Mouse (Mus musculus) neural tube, embryonic 13.5 days (tissue): ENCODE measurements around the gene Mgl2. TPM values are rescaled to one million over a fixed set of nuclear protein-coding genes. Genes with fewer than 3 reads are reported as not detected.

ENCODE experiments used
- ATAC-seq: fragments of 200-750 bp; cut with Nextera tagmentation; 2 replicates; pipeline ENCODE4 v1.8.0; 2017; ENCODE audit warnings: low read depth, mild to moderate bottlenecking, moderate TSS enrichment, moderate library complexity
- H3K27ac ChIP-seq: fragments of 300-500 bp; sonication (generic); replicated peaks from 2 replicates; pipeline ENCODE4 v1.5.1; 2015; ENCODE audit warnings: moderate library complexity, mild to moderate bottlenecking, inconsistent platforms
- H3K27me3 ChIP-seq: fragments of 300-500 bp; sonication (generic); 2 replicates; pipeline ENCODE4 v1.6.1; 2015; ENCODE audit warnings: mild to moderate bottlenecking, inconsistent platforms
- H3K36me3 ChIP-seq: fragments of 300-500 bp; sonication (generic); 2 replicates; pipeline ENCODE4 v1.6.1; 2015; ENCODE audit warnings: mild to moderate bottlenecking, inconsistent platforms
- H3K4me1 ChIP-seq: fragments of 300-500 bp; sonication (generic); replicated peaks from 2 replicates; pipeline ENCODE4 v1.6.1; 2015; ENCODE audit warnings: inconsistent platforms
- H3K4me2 ChIP-seq: fragments of 300-500 bp; sonication (generic); 2 replicates; pipeline ENCODE4 v1.6.1; 2015; ENCODE audit warnings: inconsistent platforms, mild to moderate bottlenecking, moderate library complexity
- H3K4me3 ChIP-seq: fragments of 300-500 bp; sonication (generic); 2 replicates; pipeline ENCODE4 v1.5.1; 2015; ENCODE audit warnings: mild to moderate bottlenecking, inconsistent platforms
- H3K9ac ChIP-seq: fragments of 300-500 bp; sonication (generic); 2 replicates; pipeline ENCODE4 v1.6.1; 2015; ENCODE audit warnings: moderate library complexity, mild to moderate bottlenecking, inconsistent platforms
- H3K9me3 ChIP-seq: fragments of 300-500 bp; sonication (generic); 2 replicates; pipeline ENCODE4 v1.6.1; 2016; ENCODE audit warnings: inconsistent platforms
- WGBS: fragments of 180-500 bp; shearing (Covaris S2); methylation state at CpG from one replicate; pipeline ENCODE4 v1.1.7; 2015; 5-methylcytosine and 5-hydroxymethylcytosine counted together
- polyA plus RNA-seq: library from polyadenylated mRNA; unstranded; fragments of >200 nt; fragmentation: Nextera tagmentation; extraction: Ambion mirVana; gene quantifications from 2 replicates; pipeline ENCODE4 v1.2.1, GENCODE M21; 2015

Mgl2 gene
- polyA plus RNA-seq, 1 experiment from 2014 or later: 0.21 TPM

GRCm38 (mm10) chr11:70174491-70174890, 44.4 kb downstream of the Mgl2 start:
- H3K4me1 ChIP-seq: no peaks in the 10 kb centered on the region
- H3K9ac ChIP-seq: no peak overlapping the region
- no peak for ATAC-seq
- H3K27me3 ChIP-seq: no peaks in the 10 kb centered on the region
- no peak overlapping the region for H3K4me3 ChIP-seq
- no peak overlapping the region for H3K4me2 ChIP-seq
- no peaks in the 10 kb centered on the region for H3K9me3 ChIP-seq
- no peak overlapping the region for H3K27ac ChIP-seq
- 81% methylated on average over 4 of the region's 4 CpGs for WGBS
- no peaks in the 10 kb centered on the region for H3K36me3 ChIP-seq

GRCm38 (mm10) chr11:70177647-70178046, 47.5 kb downstream of the Mgl2 start:
- H3K27me3 ChIP-seq: no peaks in the 10 kb centered on the region
- no peak overlapping the region for H3K4me2 ChIP-seq
- no peak for ATAC-seq
- H3K9me3 ChIP-seq: no peaks in the 10 kb centered on the region
- no peaks in the 10 kb centered on the region for H3K36me3 ChIP-seq
- H3K4me1 ChIP-seq: no peaks in the 10 kb centered on the region
- H3K9ac ChIP-seq: no peak overlapping the region
- 72% methylated on average over 8 of the region's 8 CpGs for WGBS
- no peak overlapping the region for H3K4me3 ChIP-seq
- no peak overlapping the region for H3K27ac ChIP-seq

GRCm38 (mm10) chr11:70178311-70178710, 48.2 kb downstream of the Mgl2 start:
- H3K4me2 ChIP-seq: no peak overlapping the region
- no peak for ATAC-seq
- H3K27me3 ChIP-seq: no peaks in the 10 kb centered on the region
- 83% methylated on average over 11 of the region's 11 CpGs for WGBS
- no peaks in the 10 kb centered on the region for H3K36me3 ChIP-seq
- H3K9ac ChIP-seq: no peak overlapping the region
- no peaks in the 10 kb centered on the region for H3K4me1 ChIP-seq
- no peak overlapping the region for H3K4me3 ChIP-seq
- H3K9me3 ChIP-seq: no peaks in the 10 kb centered on the region
- no peak overlapping the region for H3K27ac ChIP-seq

- Histone ChIP-seq H3K4me2 (no peak overlapping the region), H3K27me3 (no peaks in the 10 kb centered on the region), H3K27ac (no peak overlapping the region), H3K9me3 (no peaks in the 10 kb centered on the region), H3K4me3 (no peak overlapping the region), H3K9ac (no peak overlapping the region), H3K4me1 (no peaks in the 10 kb centered on the region), H3K36me3 (no peaks in the 10 kb centered on the region)
- ATAC-seq: no peak
- 84% methylated on average over 11 of the region's 11 CpGs for WGBS
Observed at GRCm38 (mm10) chr11:70178756-70179155, 48.6 kb downstream of the Mgl2 start.

- no peak overlapping the region for H3K27ac ChIP-seq
- ATAC-seq: no peak
- H3K36me3 ChIP-seq: no peaks in the 10 kb centered on the region
- H3K4me3 ChIP-seq: no peak overlapping the region
- H3K9ac ChIP-seq: no peak overlapping the region
- H3K27me3 ChIP-seq: no peaks in the 10 kb centered on the region
- WGBS: 44% methylated on average over 14 of the region's 14 CpGs
- no peaks in the 10 kb centered on the region for H3K9me3 ChIP-seq
- H3K4me2 ChIP-seq: no peak overlapping the region
- H3K4me1 ChIP-seq: no peaks in the 10 kb centered on the region
Observed at GRCm38 (mm10) chr11:70179401-70179800, 49.3 kb downstream of the Mgl2 start.

- WGBS: 95% methylated on average over 4 of the region's 4 CpGs
- Histone ChIP-seq H3K4me2 (no peak overlapping the region), H3K9ac (no peak overlapping the region), H3K4me3 (no peak overlapping the region), H3K36me3 (no peaks in the 10 kb centered on the region), H3K4me1 (no peaks in the 10 kb centered on the region), H3K9me3 (no peaks in the 10 kb centered on the region), H3K27ac (no peak overlapping the region), H3K27me3 (no peaks in the 10 kb centered on the region)
- ATAC-seq: no peak
Observed at GRCm38 (mm10) chr11:70180496-70180895, 50.4 kb downstream of the Mgl2 start.

GRCm38 (mm10) chr11:70185120-70185519, 55.0 kb downstream of the Mgl2 start:
- no peaks in the 10 kb centered on the region for H3K4me1 ChIP-seq
- no peak for ATAC-seq
- 82% methylated on average over 7 of the region's 7 CpGs for WGBS
- no peak overlapping the region for H3K9ac ChIP-seq
- no peaks in the 10 kb centered on the region for H3K9me3 ChIP-seq
- H3K4me3 ChIP-seq: no peak overlapping the region
- no peaks in the 10 kb centered on the region for H3K27me3 ChIP-seq
- H3K27ac ChIP-seq: no peak overlapping the region
- H3K36me3 ChIP-seq: no peaks in the 10 kb centered on the region
- H3K4me2 ChIP-seq: no peak overlapping the region

Other genes starting within 250 kb of the Mgl2 start
- 2.0 and 3.3 TPM in 2 replicates for gene Kctd11, start 248.9 kb upstream of the Mgl2 start, polyA plus RNA-seq
- gene Acap1, start 234.8 kb upstream of the Mgl2 start, polyA plus RNA-seq: 0.28 and 0.80 TPM in 2 replicates
- gene 2810408A11Rik, start 229.3 kb upstream of the Mgl2 start, polyA plus RNA-seq: 10.9 and 11.7 TPM in 2 replicates
- gene Neurl4, start 229.3 kb upstream of the Mgl2 start, polyA plus RNA-seq: 13.8 and 20.5 TPM in 2 replicates
- gene Gps2, start 216.4 kb upstream of the Mgl2 start, polyA plus RNA-seq: 60.4 and 76.5 TPM in 2 replicates
- 1,157 and 1,178 TPM in 2 replicates for gene Eif5a, start 208.4 kb upstream of the Mgl2 start, polyA plus RNA-seq
- 4.7 and 5.0 TPM in 2 replicates for gene Ybx2, start 194.5 kb upstream of the Mgl2 start, polyA plus RNA-seq
- 3.6 and 6.4 TPM in 2 replicates for gene Slc2a4, start 182.1 kb upstream of the Mgl2 start, polyA plus RNA-seq
- 0.33 and 1.7 TPM in 2 replicates for gene Cldn7, start 165.6 kb upstream of the Mgl2 start, polyA plus RNA-seq
- gene Ctdnep1, start 149.2 kb upstream of the Mgl2 start, polyA plus RNA-seq: 21.5 and 22.5 TPM in 2 replicates
- gene Elp5, start 147.8 kb upstream of the Mgl2 start, polyA plus RNA-seq: 160 and 162 TPM in 2 replicates
- 679 and 746 TPM in 2 replicates for gene Gabarap, start 139.2 kb upstream of the Mgl2 start, polyA plus RNA-seq
- 74.2 and 76.3 TPM in 2 replicates for gene Phf23, start 134.6 kb upstream of the Mgl2 start, polyA plus RNA-seq
- 26.7 and 28.8 TPM in 2 replicates for gene Dvl2, start 129.7 kb upstream of the Mgl2 start, polyA plus RNA-seq
- 58.2 and 60.9 TPM in 2 replicates for gene Acadvl, start 114.9 kb upstream of the Mgl2 start, polyA plus RNA-seq
- 23.1 and 23.5 TPM in 2 replicates for gene Dlg4, start 113.4 kb upstream of the Mgl2 start, polyA plus RNA-seq
- 1.4 and 2.6 TPM in 2 replicates for gene Asgr1, start 76.2 kb upstream of the Mgl2 start, polyA plus RNA-seq
- 0.39 TPM in 1 of 2 replicates, not detected in the other for gene Asgr2, start 37.7 kb upstream of the Mgl2 start, polyA plus RNA-seq
- 0.55 and 0.64 TPM in 2 replicates for gene Clec10a, start 25.9 kb downstream of the Mgl2 start, polyA plus RNA-seq
- gene Slc16a11, start 82.4 kb downstream of the Mgl2 start, polyA plus RNA-seq: 3.0 and 3.4 TPM in 2 replicates
- 14.7 and 15.8 TPM in 2 replicates for gene Slc16a13, start 90.7 kb downstream of the Mgl2 start, polyA plus RNA-seq
- 6.0 and 6.1 TPM in 2 replicates for gene Bcl6b, start 99.5 kb downstream of the Mgl2 start, polyA plus RNA-seq
- 161 and 174 TPM in 2 replicates for gene 0610010K14Rik, start 107.6 kb downstream of the Mgl2 start, polyA plus RNA-seq
- gene Gm21988, start 109.5 kb downstream of the Mgl2 start, polyA plus RNA-seq: 17.0 and 18.3 TPM in 2 replicates
- 362 and 382 TPM in 2 replicates for gene Rnasek, start 109.5 kb downstream of the Mgl2 start, polyA plus RNA-seq
- gene Alox12, start 125.0 kb downstream of the Mgl2 start, polyA plus RNA-seq: 2.5 and 2.6 TPM in 2 replicates
- not detected in 2 replicates for gene Alox12e, start 192.3 kb downstream of the Mgl2 start, polyA plus RNA-seq
- 0.28 TPM in 1 of 2 replicates, not detected in the other for gene Alox15, start 221.7 kb downstream of the Mgl2 start, polyA plus RNA-seq